Mouse (Mus musculus) cerebellum, adult 8-10 months (tissue): Measurements from ENCODE around the gene Cpb2.
A peak's percentile ranks its signal among the peaks of the same experiment; 100 is the strongest.

Experiments
- DNase-seq: peaks from one replicate; pipeline ENCODE4 v3.0.0; 2022

Gene Cpb2

GRCm38 (mm10) chr14:75246024-75247000, 4.2 kb downstream of the Cpb2 start:
- no peak for DNase-seq

- no peak for DNase-seq
Observed at GRCm38 (mm10) chr14:75250432-75250831, 8.3 kb downstream of the Cpb2 start.

- DNase-seq, result no peak
Observed at GRCm38 (mm10) chr14:75256521-75256920, 14.4 kb downstream of the Cpb2 start.

- DNase-seq, result no peak
Observed at GRCm38 (mm10) chr14:75269531-75269930, 27.4 kb downstream of the Cpb2 start.

GRCm38 (mm10) chr14:75279716-75280115, 37.6 kb downstream of the Cpb2 start:
- no peak for DNase-seq

- DNase-seq, result no peak
Observed at GRCm38 (mm10) chr14:75280406-75280805, 38.3 kb downstream of the Cpb2 start.

GRCm38 (mm10) chr14:75283609-75284192, 41.6 kb downstream of the Cpb2 start:
- DNase-seq, result no peak

- peak; percentile 97 for DNase-seq
Observed at GRCm38 (mm10) chr14:75284193-75284915, 42.3 kb downstream of the Cpb2 start, which contains the start of gene Zc3h13. Zc3h13 (plus strand) TSS chr14:75284373.

- no peak for DNase-seq
Observed at GRCm38 (mm10) chr14:75301081-75301480, 59.0 kb downstream of the Cpb2 start.

GRCm38 (mm10) chr14:75303807-75304206, 61.7 kb downstream of the Cpb2 start:
- no peak for DNase-seq

- DNase-seq, result no peak
Observed at GRCm38 (mm10) chr14:75307855-75308254, 65.8 kb downstream of the Cpb2 start.

GRCm38 (mm10) chr14:75309336-75309992, 67.4 kb downstream of the Cpb2 start:
- DNase-seq, result no peak

GRCm38 (mm10) chr14:75314484-75314883, 72.4 kb downstream of the Cpb2 start:
- no peak for DNase-seq

GRCm38 (mm10) chr14:75318736-75319135, 76.6 kb downstream of the Cpb2 start:
- no peak for DNase-seq

GRCm38 (mm10) chr14:75320269-75320668, 78.2 kb downstream of the Cpb2 start:
- no peak for DNase-seq

- no peak for DNase-seq
Observed at GRCm38 (mm10) chr14:75323354-75323753, 81.3 kb downstream of the Cpb2 start.

GRCm38 (mm10) chr14:75328062-75328461, 86.0 kb downstream of the Cpb2 start:
- no peak for DNase-seq

- no peak for DNase-seq
Observed at GRCm38 (mm10) chr14:75330621-75331020, 88.5 kb downstream of the Cpb2 start.
